Mouse (Mus musculus): ENCODE measurements around the gene Ung. TPM values are rescaled to one million over a fixed set of nuclear protein-coding genes. Genes with fewer than 3 reads are reported as not detected.
A peak's percentile ranks its signal among the peaks of the same experiment; 100 is the strongest.

The Ung gene
- total RNA-seq, 2 experiments from 2014 or later = 5.8 to 6.8 TPM

DNA sequence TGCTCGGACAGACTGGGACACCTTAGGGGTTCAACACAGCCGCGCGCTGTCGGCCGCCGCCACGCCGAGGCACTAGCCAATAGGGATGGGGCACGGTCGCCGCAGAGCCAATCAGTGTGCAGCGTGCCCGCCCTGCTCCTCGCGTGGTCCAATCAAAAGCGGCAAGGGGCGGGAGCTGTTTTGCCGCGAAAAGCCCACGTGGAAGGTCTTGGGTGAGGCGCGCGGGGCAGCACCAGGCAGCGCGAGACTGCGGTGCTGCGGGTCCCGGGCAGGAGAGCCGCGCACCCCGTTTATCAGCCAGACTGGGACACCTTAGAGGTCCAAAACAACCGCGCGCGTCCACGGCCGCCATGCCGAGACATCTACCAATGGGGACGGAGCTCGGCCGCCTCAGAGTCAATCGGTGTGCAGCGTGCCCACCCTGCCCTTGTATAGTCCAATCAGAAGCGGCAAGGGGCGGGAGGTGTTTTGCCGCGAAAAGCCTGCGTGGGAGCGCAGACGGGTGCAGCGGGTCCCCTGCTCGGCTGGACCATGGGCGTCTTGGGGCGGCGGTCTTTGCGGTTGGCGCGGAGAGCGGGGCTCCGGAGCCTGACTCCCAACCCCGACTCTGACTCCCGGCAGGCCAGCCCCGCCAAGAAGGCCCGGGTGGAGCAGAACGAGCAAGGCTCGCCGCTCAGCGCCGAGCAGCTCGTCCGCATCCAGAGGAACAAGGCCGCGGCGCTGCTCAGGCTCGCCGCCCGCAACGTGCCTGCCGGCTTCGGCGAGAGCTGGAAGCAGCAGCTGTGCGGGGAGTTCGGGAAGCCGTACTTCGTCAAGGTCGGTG lies 723 bp downstream of the Ung start:
- peak; percentile 95 for DNase-seq

DNA sequence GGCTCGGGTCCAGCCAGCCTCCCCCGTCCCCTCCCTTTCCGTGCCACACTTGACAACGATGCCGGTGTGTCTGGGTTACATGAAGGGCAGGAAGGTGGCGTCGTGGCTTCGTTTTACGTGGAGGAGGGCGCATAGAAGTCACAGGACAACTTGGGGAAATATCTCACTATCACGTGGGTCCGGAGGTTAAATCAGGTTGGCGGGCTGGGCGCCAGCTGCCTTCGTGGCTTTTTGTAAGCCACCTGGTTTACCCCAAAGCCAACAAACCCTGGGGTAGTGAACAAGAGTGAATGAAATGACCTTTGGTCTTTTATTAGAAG lies 1.3 kb downstream of the Ung start:
- peak; percentile 58 for DNase-seq

GRCm38 (mm10) chr5:114132841-114133240 lies 2.7 kb downstream of the Ung start:
- no peak for DNase-seq

DNA sequence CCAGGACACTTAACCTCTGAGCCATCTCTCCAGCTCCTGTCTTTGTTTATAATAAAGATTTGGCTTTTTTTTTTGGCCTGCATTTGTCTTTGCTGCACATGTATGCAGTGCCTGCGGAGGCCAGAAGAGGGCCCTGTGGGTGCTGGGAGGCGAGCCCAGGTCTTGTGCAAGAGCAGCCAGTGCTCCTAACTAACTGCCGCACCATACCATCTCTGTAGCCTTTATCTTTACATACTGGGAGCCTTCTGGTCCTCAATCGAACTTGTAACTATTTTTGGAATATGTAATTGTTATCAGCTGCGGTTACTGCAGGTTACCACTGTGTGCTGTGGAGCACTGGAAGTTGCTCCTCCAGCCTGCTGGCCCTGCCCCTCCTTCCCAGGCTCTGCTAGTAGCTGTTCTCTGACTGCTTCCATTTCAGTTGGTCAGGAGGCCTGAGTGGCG lies 3.9 kb downstream of the Ung start:
- peak; percentile 67 for DNase-seq

- DNase-seq = no peak
Observed at GRCm38 (mm10) chr5:114135516-114135915, 5.3 kb downstream of the Ung start.

DNA sequence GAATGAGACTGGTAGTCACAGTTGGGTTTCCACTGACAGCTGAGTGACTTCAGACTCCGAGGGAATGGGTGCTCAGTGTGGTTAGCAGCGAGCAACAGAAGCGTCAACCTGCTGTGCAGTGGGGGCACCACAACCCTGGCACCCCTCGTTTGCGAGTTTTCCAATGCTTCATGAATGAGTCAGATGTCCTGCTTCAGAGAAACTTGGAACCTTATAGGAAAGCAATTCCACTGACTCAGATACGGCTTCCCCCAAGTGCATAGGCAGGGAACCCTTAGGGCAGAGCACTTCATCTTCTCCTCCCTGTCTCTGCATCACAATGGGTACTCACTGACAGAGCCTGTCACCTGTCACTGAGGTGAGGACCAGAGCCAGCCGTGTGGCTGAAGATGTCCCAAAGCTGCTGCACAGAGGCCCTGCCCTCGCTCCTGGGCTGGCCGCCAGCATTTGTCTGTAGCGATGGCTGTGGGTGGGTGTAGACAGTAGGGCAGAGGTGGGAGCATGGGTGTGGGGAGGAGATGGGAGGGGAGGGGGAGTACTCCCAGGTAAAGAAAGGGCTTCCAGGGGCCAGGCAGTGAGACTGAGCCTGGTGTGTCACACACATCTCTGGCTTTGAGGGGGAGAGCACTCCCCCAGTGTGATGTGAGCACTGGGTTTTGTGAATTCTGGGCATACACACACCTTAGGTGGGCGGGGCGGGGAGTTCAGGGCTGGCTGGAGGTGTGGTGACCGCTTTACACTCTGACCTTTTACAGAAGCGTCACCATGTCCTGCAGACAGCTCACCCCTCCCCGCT lies 7.5 kb downstream of the Ung start:
- no peak for DNase-seq

- DNase-seq = no peak
Observed at GRCm38 (mm10) chr5:114138277-114139164, 8.3 kb downstream of the Ung start.

DNA sequence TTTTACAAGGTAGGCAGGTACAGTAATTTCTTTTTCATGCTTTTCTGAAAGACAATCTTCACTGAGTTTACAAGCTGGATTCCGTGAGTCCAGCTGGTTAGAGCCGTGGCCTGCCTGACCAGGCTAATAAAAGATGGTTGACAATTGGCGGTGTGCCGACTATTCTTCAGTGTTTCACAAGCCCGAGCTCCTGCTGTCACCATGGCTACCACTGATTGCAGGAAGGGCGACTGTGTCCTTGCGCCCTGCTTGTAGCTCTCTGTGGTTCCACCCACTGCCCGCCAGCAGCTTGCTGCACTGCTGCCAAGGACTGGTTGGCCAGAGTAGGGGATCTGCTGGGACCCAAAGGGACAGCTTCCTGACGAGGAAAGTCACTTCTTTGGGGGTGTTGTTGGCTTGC lies 9.0 kb downstream of the Ung start:
- peak; percentile 78 for DNase-seq

- no peak for DNase-seq
Observed at GRCm38 (mm10) chr5:114146028-114146888, 16.1 kb downstream of the Ung start, which contains the start of gene Acacb. TSS of gene Acacb (plus strand) at chr5:114146535.

- no peak for DNase-seq
Observed at GRCm38 (mm10) chr5:114147043-114147972, 17.1 kb downstream of the Ung start.

DNA sequence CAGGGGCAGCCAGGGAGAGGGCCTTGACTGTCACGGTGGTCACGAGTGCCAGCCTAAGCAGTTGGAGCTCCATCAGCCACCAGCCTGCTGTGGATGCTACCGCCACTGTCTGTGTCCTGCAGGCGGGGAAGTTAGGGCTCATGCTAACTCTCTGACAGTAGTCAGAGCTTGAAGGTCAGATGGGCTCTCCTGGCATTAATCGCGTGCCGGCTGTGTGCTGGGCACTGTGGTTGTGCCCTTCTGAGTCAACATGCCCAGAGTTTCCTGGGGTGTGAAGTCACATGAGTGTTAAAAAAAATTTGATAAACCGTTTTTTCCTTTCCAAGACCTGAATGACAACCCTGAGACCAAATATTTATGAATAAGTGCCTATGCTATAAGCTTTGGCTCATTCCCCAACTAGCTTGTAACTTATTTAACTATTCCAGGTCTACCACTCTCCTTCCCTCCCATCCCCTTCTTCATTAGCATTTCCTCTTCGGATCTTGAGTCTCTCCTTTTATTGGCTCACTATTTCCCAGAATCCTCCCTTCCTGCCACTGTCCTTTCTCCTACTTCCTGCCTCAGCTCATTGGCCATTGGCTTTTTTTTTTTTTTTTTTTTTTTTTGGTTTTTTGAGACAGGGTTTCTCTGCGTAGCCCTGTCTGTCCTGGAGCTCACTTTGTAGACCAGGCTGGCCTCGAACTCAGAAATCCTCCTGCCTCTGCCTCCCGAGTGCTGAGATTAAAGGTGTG lies 22.3 kb downstream of the Ung start:
- DNase-seq = no peak

- DNase-seq = no peak
Observed at GRCm38 (mm10) chr5:114153490-114153889, 23.3 kb downstream of the Ung start.

DNA sequence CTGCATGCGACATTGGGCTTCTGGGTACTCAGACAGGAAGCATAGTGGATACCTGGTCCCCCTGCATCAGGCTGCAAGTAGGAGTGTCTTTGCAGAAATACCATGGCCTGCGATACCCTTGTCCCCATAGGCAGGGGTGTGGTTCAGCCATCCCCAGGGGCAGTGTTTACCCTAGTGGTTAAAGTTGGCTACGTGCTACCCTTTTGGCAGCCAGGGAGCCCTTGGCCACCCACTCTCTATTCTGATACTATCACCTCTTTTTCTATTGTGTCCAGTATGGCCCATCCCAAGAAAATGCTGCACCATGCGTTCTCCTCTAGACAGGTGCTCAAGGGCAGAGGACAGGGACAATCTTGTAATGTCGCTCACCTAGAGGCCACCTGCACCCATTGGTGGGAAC lies 24.6 kb downstream of the Ung start:
- no peak for DNase-seq

DNA sequence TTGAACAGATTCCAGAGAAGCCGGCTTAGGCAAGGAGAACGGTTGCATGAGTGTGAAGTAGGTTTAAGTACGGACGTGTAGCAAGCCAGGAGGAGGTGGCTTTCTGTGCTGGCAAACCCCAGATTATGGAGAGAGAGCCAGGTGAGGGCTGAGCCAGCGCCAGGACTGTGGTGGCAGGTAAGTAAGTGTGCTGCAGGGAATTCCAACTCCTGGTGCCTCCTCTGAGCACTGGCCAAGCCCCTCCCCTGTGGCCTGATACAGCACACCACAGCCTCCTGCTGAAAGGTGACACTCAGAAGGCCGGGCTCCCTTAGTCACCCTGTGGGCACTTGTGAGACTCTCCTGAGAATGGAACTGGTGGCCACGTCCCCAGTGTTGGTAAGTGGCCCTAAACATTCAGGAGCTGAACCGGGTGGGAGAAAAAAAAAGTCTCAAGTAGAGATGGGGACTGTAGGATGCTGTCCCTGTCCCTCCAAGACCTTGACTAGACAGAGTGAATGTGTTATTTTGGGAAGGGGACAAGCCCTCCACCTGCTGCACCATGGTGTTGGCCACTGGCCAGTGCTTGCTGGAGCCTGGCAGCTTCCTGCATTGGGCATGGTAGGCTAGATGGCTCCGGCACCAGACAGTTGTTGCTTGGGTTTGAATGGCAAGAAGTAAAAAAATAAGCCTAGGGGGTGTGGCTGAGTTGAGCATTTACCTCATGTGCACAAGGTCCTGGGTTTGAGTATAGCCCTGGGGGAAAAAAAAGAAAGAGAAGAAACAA lies 25.2 kb downstream of the Ung start:
- peak; percentile 60 for DNase-seq

- no peak for DNase-seq
Observed at GRCm38 (mm10) chr5:114157236-114157635, 27.1 kb downstream of the Ung start.

GRCm38 (mm10) chr5:114161424-114161823 lies 31.2 kb downstream of the Ung start:
- DNase-seq = no peak

GRCm38 (mm10) chr5:114162106-114162815 lies 32.1 kb downstream of the Ung start:
- DNase-seq = no peak

- no peak for DNase-seq
Observed at GRCm38 (mm10) chr5:114163117-114163696, 33.0 kb downstream of the Ung start.

Data from gastrocnemius, postnatal 10 days (tissue).